ENCODE assay signal across 29 mouse cellular contexts in genomic region chr3:155994044-155994443, GRCm38 (mm10).
DNase-seq lines count a peak whose midpoint lies in the region; ATAC-seq and TF ChIP-seq lines count a peak whose summit lies in the region.
"Had no signal": no experiment of that assay in that cellular context is flagged by ENCODE, and none has a peak within 500 bp of the region (broad histone marks: within the 10 kb centered on the region; RNA-seq: fewer than 3 reads in every experiment).

No protein-coding gene starts in this region.

- TF ChIP-seq POLR2A in brain, embryonic 14.5 days (IDR thresholded peaks at IDR 0.05; ENCODE audit: borderline replicate concordance, extremely low read depth, insufficient read depth, insufficient read length, poor library complexity, severe bottlenecking), result no peak

- 26% methylated on average over 2 of the region's 2 CpGs for WGBS in kidney, postnatal 0 days
- 27% methylated on average over 2 of the region's 2 CpGs for WGBS in lung, embryonic 16.5 days
- WGBS in limb, embryonic 13.5 days, result 13% methylated on average over 2 of the region's 2 CpGs
- WGBS in forebrain, embryonic 15.5 days, result 54% methylated on average over 2 of the region's 2 CpGs

- no peak overlapping the region for H3K4me2 ChIP-seq in kidney, postnatal 0 days (ENCODE audit: low read length)
- no peak overlapping the region for H3K4me2 ChIP-seq in lung, embryonic 16.5 days (ENCODE audit: low read depth, low read length)
- H3K4me2 ChIP-seq in limb, embryonic 13.5 days (replicated peaks), result no peak overlapping the region
- H3K4me2 ChIP-seq in forebrain, embryonic 15.5 days (replicated peaks), result no peak overlapping the region
- H3K4me2 ChIP-seq: embryonic facial prominence, embryonic 15.5 days; forebrain, embryonic 12.5 days; neural tube, embryonic 12.5 days had no signal

- H3K4me1 ChIP-seq in kidney, postnatal 0 days (replicated peaks; ENCODE audit: insufficient read depth, low read length), result no peaks in the 10 kb centered on the region
- H3K4me1 ChIP-seq in lung, embryonic 16.5 days (replicated peaks; ENCODE audit: control insufficient read depth, insufficient read depth, low read length), result peaks cover 3% of the 10 kb centered on the region; the same call in 1 of the 2 replicates
- H3K4me1 ChIP-seq in limb, embryonic 13.5 days, result no peaks in the 10 kb centered on the region
- H3K4me1 ChIP-seq in forebrain, embryonic 15.5 days, result no peaks in the 10 kb centered on the region
- H3K4me1 ChIP-seq: embryonic facial prominence, embryonic 10.5 days; embryonic facial prominence, embryonic 15.5 days; forebrain, embryonic 12.5 days; midbrain, embryonic 10.5 days; neural tube, embryonic 12.5 days had no signal

- H3K27ac ChIP-seq in kidney, postnatal 0 days, result no peak overlapping the region
- no peak overlapping the region; the same call in 1 of the 2 replicates for H3K27ac ChIP-seq in lung, embryonic 16.5 days (ENCODE audit: low read length)
- H3K27ac ChIP-seq in limb, embryonic 13.5 days, result no peak overlapping the region
- no peak overlapping the region for H3K27ac ChIP-seq in forebrain, embryonic 15.5 days (replicated peaks)
- H3K27ac ChIP-seq: embryonic facial prominence, embryonic 10.5 days; embryonic facial prominence, embryonic 15.5 days; forebrain, embryonic 12.5 days; macrophage; midbrain, embryonic 10.5 days; neural tube, embryonic 12.5 days had no signal

- TF ChIP-seq CTCF in kidney, postnatal 0 days (IDR thresholded peaks at IDR 0.05; ENCODE audit: low read depth), result no peak
- no peak for TF ChIP-seq CTCF in brain, embryonic 14.5 days (IDR thresholded peaks at IDR 0.05; ENCODE audit: borderline replicate concordance, extremely low read depth, insufficient read depth, insufficient read length)

- H3K27me3 ChIP-seq in kidney, postnatal 0 days (ENCODE audit: insufficient read depth, low read length), result no peaks in the 10 kb centered on the region
- H3K27me3 ChIP-seq in lung, embryonic 16.5 days (ENCODE audit: control insufficient read depth, insufficient read depth, low read depth, low read length), result no peaks in the 10 kb centered on the region
- no peaks in the 10 kb centered on the region for H3K27me3 ChIP-seq in limb, embryonic 13.5 days
- no peaks in the 10 kb centered on the region for H3K27me3 ChIP-seq in forebrain, embryonic 15.5 days
- H3K27me3 ChIP-seq: embryonic facial prominence, embryonic 15.5 days; forebrain, embryonic 12.5 days; neural tube, embryonic 12.5 days; Patski had no signal

- H3K36me3 ChIP-seq in kidney, postnatal 0 days (ENCODE audit: insufficient read depth, low read length), result no peaks in the 10 kb centered on the region
- no peaks in the 10 kb centered on the region for H3K36me3 ChIP-seq in lung, embryonic 16.5 days (ENCODE audit: control insufficient read depth, insufficient read depth, low read length)
- no peaks in the 10 kb centered on the region for H3K36me3 ChIP-seq in limb, embryonic 13.5 days
- H3K36me3 ChIP-seq in forebrain, embryonic 15.5 days, result no peaks in the 10 kb centered on the region
- H3K36me3 ChIP-seq: embryonic facial prominence, embryonic 10.5 days; embryonic facial prominence, embryonic 15.5 days; forebrain, embryonic 12.5 days; G1E; midbrain, embryonic 10.5 days; neural tube, embryonic 12.5 days had no signal

- H3K4me3 ChIP-seq in kidney, postnatal 0 days (replicated peaks; ENCODE audit: low read depth, low read length), result no peak overlapping the region
- no peak overlapping the region for H3K4me3 ChIP-seq in lung, embryonic 16.5 days (ENCODE audit: low read length)
- no peak overlapping the region for H3K4me3 ChIP-seq in limb, embryonic 13.5 days
- no peak overlapping the region for H3K4me3 ChIP-seq in forebrain, embryonic 15.5 days
- H3K4me3 ChIP-seq: embryonic facial prominence, embryonic 10.5 days; embryonic facial prominence, embryonic 15.5 days; forebrain, embryonic 12.5 days; midbrain, embryonic 10.5 days; myocyte; neural tube, embryonic 12.5 days had no signal

- no peak overlapping the region for H3K9ac ChIP-seq in kidney, postnatal 0 days (ENCODE audit: low read depth, low read length)
- H3K9ac ChIP-seq in lung, embryonic 16.5 days (ENCODE audit: low read length), result no peak overlapping the region
- H3K9ac ChIP-seq in limb, embryonic 13.5 days, result no peak overlapping the region
- no peak overlapping the region for H3K9ac ChIP-seq in forebrain, embryonic 15.5 days (replicated peaks)
- H3K9ac ChIP-seq: embryonic facial prominence, embryonic 15.5 days; forebrain, embryonic 12.5 days; neural tube, embryonic 12.5 days had no signal

- H3K9me3 ChIP-seq in kidney, postnatal 0 days (replicated peaks; ENCODE audit: low read length), result no peaks in the 10 kb centered on the region
- no peaks in the 10 kb centered on the region for H3K9me3 ChIP-seq in lung, embryonic 16.5 days (ENCODE audit: control insufficient read depth, low read length)
- no peaks in the 10 kb centered on the region for H3K9me3 ChIP-seq in limb, embryonic 13.5 days
- no peaks in the 10 kb centered on the region for H3K9me3 ChIP-seq in forebrain, embryonic 15.5 days
- H3K9me3 ChIP-seq: embryonic facial prominence, embryonic 10.5 days; embryonic facial prominence, embryonic 15.5 days; forebrain, embryonic 12.5 days; midbrain, embryonic 10.5 days; neural tube, embryonic 12.5 days had no signal

- DNase-seq in kidney, postnatal 0 days (ENCODE audit: low spot score), result peak; percentile 8
- DNase-seq in kidney, adult 11 months, result no peak
- no peak for DNase-seq in lung, postnatal 36 days
- DNase-seq in brain, embryonic 14.5 days (ENCODE audit: low read depth), result peak; percentile 7
- no peak for DNase-seq in heart, postnatal 4 days
- DNase-seq: adrenal gland, postnatal 14 days; cerebellum, adult 11-12 months; cerebellum, postnatal 10 days; gastrocnemius, postnatal 14 days; heart, postnatal 14 days; kidney, adult 18-20 months; kidney, postnatal 4 days; liver; thymus, adult 2 months; thymus, postnatal 36 days had no signal

- ATAC-seq in kidney, postnatal 0 days (replicated peaks; ENCODE audit: low FRiP score, low read depth), result no peak
- peak; percentile 61 for ATAC-seq in lung, embryonic 16.5 days (ENCODE audit: low read depth)
- ATAC-seq in limb, embryonic 13.5 days (ENCODE audit: low FRiP score, low read depth), result peak; percentile 54
- ATAC-seq in forebrain, embryonic 15.5 days (replicated peaks), result no peak
- ATAC-seq: hindbrain, embryonic 16.5 days; midbrain, embryonic 16.5 days; Patski had no signal

Comparison
In these comparisons a context has a peak if more than half of its experiments do, and no peak if none do; other contexts are left out.
1. DNase-seq: peak in kidney, postnatal 0 days (single experiment) and brain, embryonic 14.5 days (single experiment); none in kidney, adult 11 months (single experiment), lung, postnatal 36 days (single experiment) and heart, postnatal 4 days (single experiment).
2. ATAC-seq: peak in lung, embryonic 16.5 days (single experiment) and limb, embryonic 13.5 days (single experiment); none in kidney, postnatal 0 days (single experiment) and forebrain, embryonic 15.5 days (single experiment).